Mouse (Mus musculus) forebrain, embryonic 15.5 days (tissue): ENCODE data around the gene Ndufa7. TPM values are rescaled to one million over a fixed set of nuclear protein-coding genes. Genes with fewer than 3 reads are reported as not detected.
A peak's percentile ranks its signal among the peaks of the same experiment; 100 is the strongest.
"Not testable (repeated sequence)": the region's sequence is repeated elsewhere in the genome, so short reads cannot be mapped to it uniquely, and the experiment has no call there.

Source experiments
- ATAC-seq: fragments of 200-750 bp; cut with Nextera tagmentation; replicated peaks from 2 replicates; pipeline ENCODE4 v1.8.0; 2017; ENCODE audit warnings: mild to moderate bottlenecking, moderate TSS enrichment, moderate library complexity
- H3K27ac ChIP-seq: fragments of 300-500 bp; sonication (generic); replicated peaks from 2 replicates; pipeline ENCODE4 v1.5.1; 2015; ENCODE audit warnings: mild to moderate bottlenecking, inconsistent platforms
- H3K27me3 ChIP-seq: fragments of 300-500 bp; sonication (generic); 2 replicates; pipeline ENCODE4 v1.6.1; 2015; ENCODE audit warnings: inconsistent platforms
- H3K36me3 ChIP-seq: fragments of 300-500 bp; sonication (generic); 2 replicates; pipeline ENCODE4 v1.6.1; 2015; ENCODE audit warnings: mild to moderate bottlenecking, inconsistent platforms
- H3K4me1 ChIP-seq: fragments of 300-500 bp; sonication (generic); 2 replicates; pipeline ENCODE4 v1.6.1; 2015; ENCODE audit warnings: inconsistent platforms
- H3K4me2 ChIP-seq: fragments of 300-500 bp; sonication (generic); replicated peaks from 2 replicates; pipeline ENCODE4 v1.6.1; 2015; ENCODE audit warnings: mild to moderate bottlenecking, inconsistent platforms
- H3K4me3 ChIP-seq: fragments of 300-500 bp; sonication (generic); 2 replicates; pipeline ENCODE4 v1.5.1; 2015; ENCODE audit warnings: mild to moderate bottlenecking, inconsistent platforms
- H3K9ac ChIP-seq: fragments of 300-500 bp; sonication (generic); replicated peaks from 2 replicates; pipeline ENCODE4 v1.6.1; 2015; ENCODE audit warnings: mild to moderate bottlenecking, inconsistent platforms
- H3K9me3 ChIP-seq: fragments of 300-500 bp; sonication (generic); 2 replicates; pipeline ENCODE4 v1.6.1; 2016; ENCODE audit warnings: inconsistent platforms
- WGBS: fragments of 180-500 bp; shearing (Covaris S2); methylation state at CpG from one replicate; pipeline ENCODE4 v1.1.7; 2015; ENCODE audit warnings: mixed read lengths; 5-methylcytosine and 5-hydroxymethylcytosine counted together
- polyA plus RNA-seq: library from polyadenylated mRNA; unstranded; fragments of >200 nt; fragmentation: Nextera tagmentation; extraction: Ambion mirVana; gene quantifications from 2 replicates; pipeline ENCODE4 v1.2.1, GENCODE M21; 2015

The Ndufa7 gene
- polyA plus RNA-seq, 1 experiment from 2014 or later: 417 TPM

DNA sequence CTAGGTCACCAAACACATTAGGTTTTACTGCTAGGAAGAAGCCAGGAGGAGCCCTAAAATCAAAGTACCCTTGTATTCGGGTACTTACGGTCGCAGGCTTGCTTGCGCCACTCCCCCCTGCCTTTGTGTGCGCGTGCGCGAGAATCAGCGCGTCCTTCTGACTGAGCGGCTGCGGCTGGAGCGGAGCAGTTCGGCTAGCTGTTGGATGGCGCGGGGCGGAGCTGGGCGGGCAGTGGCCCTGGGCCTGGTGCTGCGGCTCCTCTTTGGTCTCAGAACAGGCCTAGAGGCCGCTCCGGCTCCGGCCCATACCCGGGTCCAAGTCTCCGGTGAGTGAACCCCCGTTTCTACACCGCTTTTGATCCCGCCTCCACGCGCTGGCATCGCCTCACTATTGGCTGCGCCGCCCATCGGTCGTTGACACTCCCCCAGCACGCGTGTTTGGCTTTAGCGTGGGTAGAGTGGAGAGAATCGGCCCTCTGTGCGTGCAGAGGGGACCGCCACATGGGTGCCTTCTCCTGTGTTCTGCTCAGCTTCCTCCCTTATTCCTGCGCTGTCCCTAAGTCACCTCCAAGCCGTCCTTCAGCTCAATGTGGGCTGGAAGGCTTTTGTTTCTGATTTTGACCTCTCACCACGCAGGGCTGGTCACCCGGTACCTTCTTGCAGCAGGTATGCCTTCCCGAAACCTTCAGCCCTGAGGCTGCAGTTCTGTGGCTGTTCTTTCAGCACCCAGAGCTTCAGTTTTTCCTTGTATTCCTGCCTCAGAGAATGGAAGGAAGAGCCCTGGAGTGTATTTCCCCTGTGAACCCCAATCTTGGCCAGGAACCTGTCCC lies 18.8 kb downstream of the Ndufa7 start, which contains the start of gene Cd320:
Gene Cd320 (plus strand): TSS at position 126 of the 830 bp plus-strand sequence.
- H3K4me1 ChIP-seq: peaks cover 15% of the 10 kb centered on the region
- H3K9me3 ChIP-seq: no peaks in the 10 kb centered on the region
- H3K36me3 ChIP-seq: peaks cover 16% of the 10 kb centered on the region
- peak within 1 kb of the TSS; percentile 75 for H3K9ac ChIP-seq
- no peaks in the 10 kb centered on the region for H3K27me3 ChIP-seq
- peak within 1 kb of the TSS; percentile 83 for H3K4me3 ChIP-seq
- 0% methylated on average over 45 of the region's 45 CpGs for WGBS
- H3K27ac ChIP-seq: peak within 1 kb of the TSS; percentile 82
- peak; percentile 97 for ATAC-seq
- peak within 1 kb of the TSS; percentile 87 for H3K4me2 ChIP-seq

DNA sequence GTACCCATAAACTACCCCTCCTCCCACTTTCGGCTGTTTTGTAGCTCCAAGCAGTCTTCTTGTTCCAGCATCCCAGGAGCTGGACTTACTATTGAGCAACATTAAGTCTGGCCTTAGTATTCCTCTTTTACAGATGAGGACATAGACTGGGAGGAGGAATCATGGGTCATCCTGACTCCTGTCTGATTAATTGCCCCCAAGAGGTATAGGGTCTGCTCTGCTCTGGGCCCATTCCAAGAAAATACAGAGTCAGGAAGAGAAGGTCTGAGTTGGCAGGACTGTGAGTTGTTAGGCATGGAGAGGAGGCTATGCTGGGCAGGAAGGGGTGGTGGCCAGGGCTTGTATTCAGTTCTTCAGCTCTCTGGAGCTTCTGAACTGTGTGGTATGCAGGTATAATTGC lies 19.8 kb downstream of the Ndufa7 start:
- Histone ChIP-seq H3K4me1 (peaks cover 15% of the 10 kb centered on the region), H3K9me3 (no peaks in the 10 kb centered on the region), H3K27ac (no peak overlapping the region), H3K9ac (peak overlapping the region; percentile 75), H3K4me3 (peak overlapping the region; percentile 83), H3K27me3 (no peaks in the 10 kb centered on the region), H3K4me2 (peak overlapping the region; percentile 87), H3K36me3 (peaks cover 17% of the 10 kb centered on the region)
- no peak for ATAC-seq
- 74% methylated on average over 1 of the region's 1 CpGs for WGBS

DNA sequence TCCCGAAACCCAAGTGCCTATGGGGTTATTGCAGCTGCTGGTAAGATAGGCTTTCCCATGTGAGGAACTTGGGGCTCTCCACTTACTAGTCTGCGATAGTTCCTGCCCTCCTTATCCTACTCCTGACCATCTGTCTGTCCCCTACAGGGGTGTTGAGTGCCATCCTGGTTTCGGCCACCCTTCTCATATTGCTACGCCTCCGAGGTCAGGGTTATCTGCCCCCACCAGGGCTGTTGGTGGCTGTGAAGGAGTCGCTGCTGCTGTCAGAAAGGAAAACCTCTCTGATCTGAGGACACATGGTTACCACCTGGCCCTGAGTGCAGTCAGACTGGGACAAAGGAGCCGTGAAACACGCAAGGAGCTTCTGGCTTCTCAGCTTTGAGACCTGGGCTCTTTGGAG lies 23.8 kb downstream of the Ndufa7 start:
- no peaks in the 10 kb centered on the region for H3K27me3 ChIP-seq
- 92% methylated on average over 8 of the region's 8 CpGs for WGBS
- no peak for ATAC-seq

DNA sequence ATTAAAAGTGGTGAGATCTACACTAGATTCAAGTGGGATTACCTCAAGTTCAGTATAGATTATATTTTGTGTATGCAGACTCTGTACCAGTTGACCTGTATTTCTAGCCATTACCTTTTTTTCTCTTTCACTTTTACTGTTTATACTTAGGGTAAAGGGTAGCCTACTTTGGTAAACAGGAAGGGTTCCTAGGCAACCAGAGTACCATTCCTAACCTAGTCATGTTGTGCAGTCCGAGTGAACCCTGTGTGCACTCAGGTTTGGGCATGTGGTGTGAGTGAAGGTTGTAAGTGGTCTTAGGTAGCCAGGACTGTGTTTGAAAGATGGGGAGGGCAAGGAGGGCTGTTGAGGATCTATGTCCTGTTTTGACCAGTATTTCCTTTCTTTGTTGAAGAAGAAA lies 27.0 kb downstream of the Ndufa7 start:
- ATAC-seq: no peak
- H3K36me3 ChIP-seq: peaks cover 22% of the 10 kb centered on the region
- H3K4me3 ChIP-seq: no peak overlapping the region
- H3K27ac ChIP-seq: no peak overlapping the region
- no peak overlapping the region for H3K4me2 ChIP-seq
- no peaks in the 10 kb centered on the region for H3K9me3 ChIP-seq
- 91% methylated on average over 1 of the region's 1 CpGs for WGBS
- H3K4me1 ChIP-seq: no peaks in the 10 kb centered on the region
- no peak overlapping the region for H3K9ac ChIP-seq
- no peaks in the 10 kb centered on the region for H3K27me3 ChIP-seq

More for the DNA sequence above, 23.8 kb downstream of the Ndufa7 start:
- H3K27ac ChIP-seq: no peak overlapping the region
- peaks cover 15% of the 10 kb centered on the region for H3K4me1 ChIP-seq
- H3K36me3 ChIP-seq: peaks cover 22% of the 10 kb centered on the region
- H3K4me3 ChIP-seq: no peak overlapping the region
- H3K4me2 ChIP-seq: no peak overlapping the region
- H3K9ac ChIP-seq: no peak overlapping the region
- no peaks in the 10 kb centered on the region for H3K9me3 ChIP-seq

DNA sequence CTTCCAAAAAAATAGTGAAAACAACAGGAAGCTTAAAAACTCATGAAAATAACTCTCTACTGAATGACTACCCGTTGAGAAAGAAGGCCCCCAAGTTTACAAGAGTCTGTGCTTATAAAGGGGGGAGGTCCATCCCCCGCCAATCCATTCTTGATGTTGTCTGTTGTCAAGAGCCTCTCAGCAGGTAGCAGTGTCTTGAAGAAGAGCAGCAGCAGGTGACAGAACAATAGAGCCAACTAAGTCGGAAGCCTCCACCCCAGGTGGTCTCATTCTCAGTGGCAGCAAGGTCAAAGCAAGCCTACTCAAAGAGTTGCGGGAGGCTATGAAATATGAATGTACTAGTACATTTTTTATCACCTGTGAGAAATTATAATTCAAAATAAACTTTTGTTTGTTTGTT lies 33.4 kb downstream of the Ndufa7 start:
- Histone ChIP-seq H3K27ac (no peak overlapping the region), H3K4me1 (no peaks in the 10 kb centered on the region), H3K36me3 (no peaks in the 10 kb centered on the region), H3K4me2 (no peak overlapping the region), H3K4me3 (no peak overlapping the region), H3K9ac (no peak overlapping the region), H3K9me3 (no peaks in the 10 kb centered on the region), H3K27me3 (no peaks in the 10 kb centered on the region)
- no peak for ATAC-seq
- WGBS: 71% methylated on average over 4 of the region's 4 CpGs

DNA sequence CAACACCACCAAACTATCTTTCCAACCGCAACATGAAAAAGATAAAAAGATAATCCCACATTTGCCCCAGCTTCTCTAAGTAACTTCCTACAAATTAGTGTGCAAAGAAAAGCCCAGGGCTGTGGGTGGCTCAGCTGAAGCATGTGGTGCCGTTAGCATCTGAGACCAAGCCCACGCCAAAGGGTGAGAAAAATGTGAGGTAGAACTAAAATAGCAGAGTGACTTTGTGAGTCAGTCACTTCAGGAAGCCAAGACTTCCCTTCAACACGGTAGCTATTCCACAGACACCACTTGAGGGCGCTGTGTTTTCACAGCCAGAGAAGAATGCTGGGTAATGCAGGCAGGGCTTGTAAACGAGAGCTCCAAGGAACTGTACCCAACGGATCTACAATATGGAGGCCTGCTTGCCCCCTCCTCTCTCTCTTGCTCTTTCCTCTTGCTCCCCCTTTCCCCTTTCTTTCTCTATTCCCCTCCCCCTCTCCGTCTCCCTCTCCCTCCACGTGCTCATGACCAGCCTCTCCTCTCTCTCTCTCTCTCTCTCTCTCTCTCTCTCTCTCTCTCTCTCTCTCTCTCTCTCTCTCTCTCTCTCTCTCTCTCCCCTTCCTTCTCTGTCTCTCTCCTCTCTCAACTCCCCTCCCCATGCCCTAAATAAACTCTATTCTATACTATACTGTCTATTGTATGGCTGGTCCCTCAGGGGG lies 41.1 kb downstream of the Ndufa7 start:
- no peaks in the 10 kb centered on the region for H3K36me3 ChIP-seq
- H3K9ac ChIP-seq: no peak overlapping the region
- H3K4me1 ChIP-seq: no peaks in the 10 kb centered on the region
- H3K4me2 ChIP-seq: no peak overlapping the region
- no peak overlapping the region for H3K27ac ChIP-seq
- no peak for ATAC-seq
- no peaks in the 10 kb centered on the region for H3K27me3 ChIP-seq
- H3K4me3 ChIP-seq: no peak overlapping the region
- WGBS: 37% methylated on average over 9 of the region's 9 CpGs
- H3K9me3 ChIP-seq: no peaks in the 10 kb centered on the region

DNA sequence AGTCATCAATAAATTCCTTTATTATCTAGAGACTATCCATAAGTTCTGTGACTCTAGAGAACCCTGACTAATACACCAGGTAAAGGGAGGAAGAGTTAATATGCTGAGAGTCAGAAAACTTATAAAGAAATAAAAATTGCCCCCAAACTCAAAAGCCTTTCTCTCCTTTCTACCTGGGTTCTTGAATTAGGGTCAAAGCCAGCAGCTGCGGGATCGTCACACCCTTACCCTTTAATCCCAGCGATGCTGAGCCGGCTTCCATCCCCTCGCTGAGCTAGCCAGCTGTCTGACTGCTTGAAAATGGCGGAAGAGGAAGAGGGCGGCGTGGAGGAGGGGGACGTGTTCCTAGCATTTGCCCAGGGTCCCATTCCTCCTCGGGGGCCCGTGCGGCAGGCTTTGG lies 49.2 kb downstream of the Ndufa7 start, which contains the start of gene Gm7029:
Gene Gm7029 (plus strand): TSS at position 301 of the 400 bp plus-strand sequence.
- H3K27me3 ChIP-seq, ATAC-seq, H3K9me3 ChIP-seq, H3K27ac ChIP-seq, H3K4me1 ChIP-seq, H3K36me3 ChIP-seq, H3K4me3 ChIP-seq, H3K4me2 ChIP-seq, H3K9ac ChIP-seq: not testable (repeated sequence)
- 90% methylated on average over 2 of the region's 12 CpGs for WGBS

DNA sequence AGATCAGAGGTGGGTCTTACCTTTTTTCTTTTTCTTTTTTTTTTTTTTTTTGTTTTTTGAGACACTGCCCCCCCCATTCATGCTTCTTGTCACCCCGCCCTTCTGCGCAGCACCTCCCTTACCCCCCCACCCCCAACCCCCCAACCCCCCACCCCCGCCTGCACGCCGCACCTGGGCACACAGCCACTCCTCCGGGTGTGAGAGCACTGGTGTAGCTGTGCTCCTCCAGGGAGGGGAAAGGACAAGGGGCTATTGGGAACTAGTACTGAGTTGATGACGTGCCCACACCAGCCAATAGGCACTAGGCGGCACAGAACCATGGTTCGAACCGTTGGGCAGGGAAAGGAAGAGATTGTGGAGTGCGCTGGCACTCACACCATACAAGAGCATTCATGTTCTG lies 50.0 kb downstream of the Ndufa7 start:
- ATAC-seq: no peak
- Histone ChIP-seq H3K27ac (no peak overlapping the region), H3K4me2 (no peak overlapping the region), H3K27me3 (no peaks in the 10 kb centered on the region), H3K9me3 (no peaks in the 10 kb centered on the region), H3K9ac (no peak overlapping the region), H3K4me1 (no peaks in the 10 kb centered on the region), H3K36me3 (0 out of 2 replicates have a peak, but pooled peaks cover 6% of the 10 kb centered on the region), H3K4me3 (no peak overlapping the region)
- 84% methylated on average over 11 of the region's 11 CpGs for WGBS

DNA sequence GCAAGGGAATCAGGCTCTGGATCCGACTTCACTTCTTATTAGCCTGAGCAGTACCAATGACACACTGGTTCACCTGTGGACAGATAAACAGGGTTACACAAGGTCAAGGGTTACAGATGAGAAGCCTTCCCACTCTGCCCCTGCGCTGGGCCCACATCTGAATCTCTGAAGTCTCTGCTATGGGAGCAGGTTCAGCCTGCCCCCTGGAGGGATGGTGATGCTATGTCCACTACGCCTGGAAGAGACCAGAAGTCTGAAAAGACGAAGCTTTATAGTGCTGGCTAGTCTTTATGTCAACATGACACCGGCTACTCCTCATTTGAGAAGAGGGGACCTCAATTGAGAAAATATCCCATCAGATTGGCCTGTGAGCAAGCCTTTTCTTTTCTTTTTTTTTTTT lies 51.4 kb downstream of the Ndufa7 start:
- not testable (repeated sequence) for H3K4me1 ChIP-seq, H3K9ac ChIP-seq, H3K4me3 ChIP-seq, H3K36me3 ChIP-seq, ATAC-seq, H3K27me3 ChIP-seq, H3K9me3 ChIP-seq, H3K4me2 ChIP-seq, H3K27ac ChIP-seq
- WGBS: 83% methylated on average over 5 of the region's 5 CpGs

DNA sequence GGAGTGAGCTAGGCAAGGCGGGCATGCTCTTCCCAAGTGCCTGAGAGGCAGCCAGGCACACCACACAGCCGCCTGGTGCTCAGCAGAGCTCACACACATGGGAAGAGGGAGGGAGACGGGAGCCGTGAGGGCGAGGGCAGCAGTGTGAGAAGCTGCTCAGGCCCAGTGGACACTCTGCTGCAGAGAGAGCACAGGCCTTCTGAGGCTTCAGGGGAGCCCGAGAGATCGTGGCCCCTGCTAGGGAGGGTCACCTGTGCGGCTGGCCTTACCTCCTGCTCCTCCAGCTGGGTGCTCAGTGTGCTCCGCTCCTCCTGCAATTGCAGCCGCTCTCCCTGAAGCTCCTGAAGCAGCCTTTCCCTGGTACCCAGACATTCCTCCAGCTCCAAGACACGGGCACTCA lies 59.9 kb downstream of the Ndufa7 start:
- H3K27me3 ChIP-seq, H3K4me2 ChIP-seq, H3K27ac ChIP-seq, ATAC-seq, H3K4me3 ChIP-seq, H3K9me3 ChIP-seq, H3K4me1 ChIP-seq, H3K9ac ChIP-seq, H3K36me3 ChIP-seq: not testable (repeated sequence)
- 92% methylated on average over 10 of the region's 11 CpGs for WGBS

DNA sequence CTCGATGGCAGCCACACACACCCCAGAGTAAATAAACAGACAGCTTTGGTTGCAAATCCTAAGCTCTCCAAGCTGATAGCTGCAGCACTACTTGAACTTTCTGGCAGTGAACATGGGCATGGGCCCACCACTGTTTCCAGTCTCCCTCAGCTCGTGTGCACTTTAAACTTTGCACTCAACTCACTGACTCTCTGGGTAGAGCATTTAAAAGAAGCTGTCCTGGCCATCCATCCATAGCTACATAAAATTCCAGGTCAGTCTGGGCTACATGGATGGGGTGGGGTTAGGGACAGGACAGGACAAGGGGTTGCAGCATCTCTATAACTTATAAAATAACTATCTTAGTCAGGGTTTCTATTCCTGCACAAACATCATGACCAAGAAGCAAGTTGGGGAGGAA lies 63.4 kb downstream of the Ndufa7 start:
- not testable (repeated sequence) for H3K4me2 ChIP-seq, H3K9me3 ChIP-seq, H3K4me3 ChIP-seq, H3K9ac ChIP-seq, H3K27ac ChIP-seq, H3K27me3 ChIP-seq, H3K36me3 ChIP-seq, ATAC-seq
- peaks cover 13% of the 10 kb centered on the region for H3K4me1 ChIP-seq
- 88% methylated on average over 2 of the region's 2 CpGs for WGBS
